Mouse (Mus musculus) megakaryocyte, embryonic 14.5 days (primary cell): ENCODE data around the gene Dnajc14.

Source experiments
- FLI1 ChIP-seq: IDR thresholded peaks from 2 replicates; pipeline ENCODE4 v1.6.1; 2012; ENCODE audit warnings: low read length, inconsistent platforms, mixed read lengths
- GATA1 ChIP-seq: IDR thresholded peaks from 3 replicates; pipeline ENCODE4 v1.6.1; 2012; ENCODE audit warnings: mixed read lengths, low read length, inconsistent platforms, borderline replicate concordance

GRCm38 (mm10) chr10:128805092-128806000 is 1.5 kb downstream of the Dnajc14 start:
- TF ChIP-seq GATA1: no peak
- peak; percentile 78 for TF ChIP-seq FLI1
